Mouse (Mus musculus): ENCODE results near the gene Rnf19b. TPM values are rescaled to one million over a fixed set of nuclear protein-coding genes. Genes with fewer than 3 reads are reported as not detected.

Rnf19b gene
- polyA plus RNA-seq, 2 experiments from 2014 or later = 18.9 TPM

DNA sequence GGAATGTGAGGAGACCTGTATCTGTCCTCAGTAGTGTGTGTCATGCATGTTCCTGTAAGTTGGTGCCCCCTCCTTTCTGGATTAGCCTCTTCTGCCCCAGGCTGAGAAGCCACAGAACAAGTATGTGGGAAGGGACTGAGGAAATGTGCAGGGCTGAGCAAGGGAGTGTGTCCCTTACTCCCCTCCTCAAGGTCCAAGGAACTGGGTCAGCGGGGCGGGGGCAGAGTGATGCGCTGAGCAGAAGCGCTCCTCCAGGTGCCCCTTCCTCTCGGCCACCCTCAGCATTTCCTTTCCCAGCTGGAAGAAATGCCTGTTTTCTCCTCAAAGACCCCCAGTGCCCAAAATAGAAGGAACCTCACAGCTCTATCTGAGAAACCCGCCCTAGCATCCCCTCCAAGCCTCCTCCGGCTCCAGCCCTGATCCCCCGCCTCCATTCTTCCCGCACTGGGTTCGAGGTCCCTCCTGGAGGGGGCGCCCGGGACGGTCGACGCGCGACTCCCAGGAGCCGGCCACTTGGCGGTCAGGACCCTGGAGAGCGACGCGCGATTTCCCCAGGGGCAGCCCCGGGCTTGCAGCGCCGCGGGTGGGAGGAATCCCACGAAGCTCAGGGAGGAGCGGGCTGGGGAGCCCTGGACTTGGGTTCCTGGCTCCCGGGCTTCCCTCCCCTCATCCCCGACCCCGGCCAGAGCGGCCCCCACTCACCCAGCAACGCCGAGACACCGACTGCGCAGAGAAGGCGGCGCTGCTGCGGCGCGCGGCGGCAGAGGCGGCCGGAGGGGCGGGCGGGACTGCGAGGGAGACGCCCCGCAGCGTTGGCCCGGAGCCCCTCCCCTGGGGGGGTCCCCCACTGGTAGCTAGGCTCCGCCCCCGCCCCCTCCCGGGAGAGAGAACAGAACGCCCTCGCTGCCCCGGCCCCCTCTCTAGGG, 62.7 kb downstream of the Rnf19b start:
- ATAC-seq = no peak

DNA sequence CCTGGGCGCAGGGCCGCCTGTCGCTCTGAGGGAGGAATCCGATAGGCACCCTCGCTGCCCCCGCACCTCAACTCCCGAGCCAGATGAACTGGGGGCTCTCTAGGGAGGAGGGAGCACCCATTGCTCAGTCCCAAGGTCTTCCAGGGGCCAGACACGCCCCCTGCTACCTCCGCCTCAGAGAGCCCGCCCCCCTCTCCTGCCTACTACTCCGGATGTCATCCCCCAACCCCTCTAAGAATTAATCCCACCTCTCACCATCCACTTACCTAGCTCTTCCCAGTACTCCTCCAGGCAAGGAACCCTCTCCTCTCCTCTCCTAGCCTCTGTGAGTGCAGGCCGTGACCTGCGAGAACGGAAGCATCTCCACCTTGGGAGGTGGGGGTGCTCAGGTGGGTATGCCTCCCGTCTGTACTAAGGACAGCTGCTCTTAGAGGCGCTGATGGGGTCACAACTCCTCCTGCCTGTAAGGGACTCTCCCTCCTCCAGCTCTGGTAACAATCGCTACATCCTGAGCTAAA, 63.6 kb downstream of the Rnf19b start, which contains the start of gene Hpca:
Gene Hpca, minus strand, starts transcription at position 468 of the 518 bp plus-strand sequence.
- no peak for ATAC-seq

GRCm38 (mm10) chr4:129122107-129122506, 64.0 kb downstream of the Rnf19b start:
- no peak for ATAC-seq

DNA sequence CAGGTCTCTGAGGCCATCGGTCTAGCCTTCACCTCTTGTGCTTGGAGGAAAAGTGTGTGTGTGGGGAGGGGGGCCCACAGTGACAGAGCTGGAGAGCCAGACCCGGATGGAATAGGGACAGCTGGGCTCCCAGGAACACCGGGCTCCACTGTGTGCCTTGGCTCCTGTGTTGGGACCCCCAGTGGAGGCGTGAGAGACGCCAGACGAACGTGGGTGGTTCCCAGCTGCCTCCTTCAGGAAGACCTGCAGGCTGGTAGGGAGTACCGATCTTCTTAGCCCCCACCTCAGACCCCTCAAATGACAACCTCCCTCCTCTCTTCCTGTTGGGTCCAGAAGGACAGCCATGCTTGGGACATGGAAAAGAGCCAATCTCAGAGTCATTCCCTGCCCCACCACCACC, 64.6 kb downstream of the Rnf19b start:
- ATAC-seq = no peak

DNA sequence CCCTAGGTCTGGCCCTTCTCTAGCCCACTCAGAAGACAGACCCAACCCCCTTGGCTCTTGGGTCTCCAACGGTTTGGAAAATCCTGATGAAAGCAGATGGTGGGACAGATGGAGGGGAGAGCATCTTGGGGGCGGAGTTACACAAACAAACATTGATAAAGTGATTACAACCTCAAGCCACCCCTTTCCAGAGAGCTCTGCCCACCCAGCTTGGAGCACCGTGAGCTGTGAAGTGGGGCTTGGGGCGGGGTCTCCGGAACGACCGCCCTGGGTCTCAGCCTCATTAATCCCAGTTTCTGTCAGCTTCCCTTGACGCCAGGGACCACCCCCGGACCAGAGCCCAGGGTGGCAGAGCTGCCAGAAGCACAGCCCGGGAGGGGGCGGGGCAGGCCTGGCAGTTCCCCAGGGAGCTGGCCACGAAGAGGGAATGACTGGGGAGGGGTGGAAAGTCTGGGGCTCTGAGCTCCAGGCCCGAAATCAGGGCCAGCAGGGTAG, 66.6 kb downstream of the Rnf19b start:
- no peak for ATAC-seq

DNA sequence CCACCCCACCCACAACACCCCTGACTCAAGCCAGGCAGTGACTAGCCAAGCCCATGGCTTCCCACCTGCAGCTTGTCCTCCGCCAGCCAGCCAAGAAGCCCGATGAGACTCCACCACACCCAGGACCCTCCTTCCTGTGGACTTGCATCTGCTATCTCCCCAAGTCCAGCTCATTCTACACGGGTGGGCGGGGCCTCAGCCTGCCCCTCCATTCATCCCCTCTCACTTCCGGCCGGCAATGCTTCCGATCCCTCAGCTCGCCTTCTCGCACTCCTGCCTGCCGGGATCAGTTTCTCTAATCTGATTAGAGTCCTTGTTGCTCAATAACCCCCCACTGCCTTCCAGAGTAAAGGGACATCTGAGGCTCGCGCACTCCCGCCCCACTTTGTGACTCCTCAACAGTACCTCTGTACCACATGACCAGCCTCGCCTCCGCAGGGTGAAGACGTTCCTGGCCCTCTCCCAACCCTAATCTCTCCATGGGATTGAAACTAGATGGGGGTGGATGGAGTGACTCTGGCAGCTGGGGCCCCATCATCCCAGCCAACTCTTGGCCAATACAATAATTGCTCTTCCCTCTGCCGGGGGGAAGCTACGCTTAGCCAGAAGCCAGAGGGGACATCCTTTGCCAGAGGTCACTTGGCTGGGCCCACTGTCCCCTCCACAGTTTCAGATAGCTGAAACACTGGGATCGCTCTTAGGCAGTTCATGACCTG, 67.8 kb downstream of the Rnf19b start:
- no peak for ATAC-seq

DNA sequence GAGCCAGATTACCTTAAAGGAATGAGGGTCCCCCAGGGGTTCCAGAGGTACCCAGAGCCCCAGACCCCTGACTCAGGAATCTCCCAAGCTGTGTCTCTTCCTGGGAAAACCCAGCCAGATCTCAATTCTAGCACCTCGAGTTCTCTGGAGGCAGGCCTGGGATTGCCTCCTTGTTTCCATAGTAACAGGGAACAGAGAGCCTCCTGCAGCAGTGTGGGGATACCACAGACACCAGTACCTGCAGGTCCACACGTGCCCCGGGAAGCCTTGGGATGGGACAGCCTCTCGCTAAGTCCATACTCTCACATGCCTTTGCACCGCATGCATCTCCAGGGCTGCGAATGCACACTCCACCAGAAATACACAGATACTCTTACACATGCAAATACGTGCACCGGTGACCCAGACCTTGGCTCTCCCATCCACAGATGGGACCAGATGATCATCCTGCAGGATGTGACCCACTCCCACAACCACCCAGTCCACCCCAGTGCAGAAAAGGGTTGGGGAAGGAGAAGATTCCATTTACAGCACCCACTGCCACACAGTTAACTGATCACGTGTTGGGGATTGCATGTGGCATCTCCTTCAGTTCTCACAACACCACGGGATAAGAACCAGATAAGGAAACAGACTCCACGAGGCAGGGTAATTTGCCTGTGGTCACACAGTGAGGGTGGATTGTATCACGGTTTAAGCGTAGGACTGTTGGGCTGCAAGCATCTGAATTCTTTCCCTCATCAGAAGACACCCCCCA, 70.7 kb downstream of the Rnf19b start:
- ATAC-seq = no peak

GRCm38 (mm10) chr4:129129387-129129786, 71.3 kb downstream of the Rnf19b start:
- ATAC-seq = no peak

DNA sequence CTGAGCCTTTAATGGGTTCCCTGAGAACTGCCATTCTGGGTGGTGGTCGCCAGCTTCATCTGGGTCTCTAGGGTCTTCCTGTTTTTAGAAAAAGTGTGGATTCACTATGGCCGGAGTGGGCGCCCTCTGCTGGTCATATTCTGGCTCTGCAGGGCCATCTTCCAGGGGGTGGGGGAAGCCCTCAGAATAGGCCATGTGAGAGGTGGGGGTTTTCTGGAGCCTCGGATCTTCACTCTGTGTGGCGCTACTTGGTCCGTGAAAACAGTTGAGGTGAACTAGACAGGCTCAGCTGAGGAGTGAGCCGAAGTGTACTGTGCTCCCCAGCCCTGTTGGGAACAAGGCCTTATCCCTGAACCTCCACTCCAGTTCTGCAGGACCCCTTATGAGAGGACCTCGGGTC, 72.1 kb downstream of the Rnf19b start:
- ATAC-seq = peak; percentile 65

- ATAC-seq = peak; percentile 80
Measured at GRCm38 (mm10) chr4:129130755-129131303, 72.8 kb downstream of the Rnf19b start.

DNA sequence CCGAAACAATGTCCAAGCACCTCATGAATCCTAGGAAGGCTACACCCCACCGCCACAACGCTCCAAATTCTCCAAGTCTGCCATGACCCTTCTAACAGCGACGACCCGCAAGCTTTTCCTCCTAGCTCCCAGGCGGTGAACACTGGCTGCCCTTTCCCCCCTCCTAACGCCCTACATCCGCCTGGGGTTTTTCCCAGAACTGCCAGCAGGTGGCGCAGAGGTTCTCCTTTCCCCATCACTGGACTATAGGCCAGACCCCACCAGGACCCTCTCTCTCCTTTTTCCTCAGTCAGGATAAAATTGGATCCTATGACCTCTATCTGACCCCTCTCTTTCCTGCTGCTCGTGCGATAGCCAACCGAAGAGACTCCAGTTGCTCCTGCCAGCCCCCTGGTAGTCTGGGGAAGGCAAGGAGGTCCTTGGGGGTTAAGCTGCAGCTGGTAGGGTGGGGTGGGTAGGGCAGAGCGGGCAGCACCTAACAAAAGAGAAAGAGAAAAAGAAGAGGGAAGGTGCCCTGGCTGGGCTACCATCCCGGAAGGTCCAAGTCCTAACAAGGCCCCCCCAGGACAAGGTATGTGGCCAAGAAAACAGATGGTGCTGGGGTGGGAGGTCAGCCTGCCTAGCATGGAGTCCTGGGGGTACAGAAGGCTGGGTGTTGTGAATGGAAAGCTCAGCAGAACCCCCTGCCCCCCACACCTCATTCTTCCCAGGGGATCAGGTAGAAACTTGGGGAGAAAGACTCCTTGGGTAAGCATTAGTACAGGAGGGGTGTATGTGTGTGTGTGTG, 76.9 kb downstream of the Rnf19b start:
- ATAC-seq = no peak

Other genes with a start within 250 kb of the Rnf19b start
- 1 to 10 TPM in 1 of 2 experiments, under 1 TPM in 1; 0.96 to 1.6 TPM for gene Trim62, start 174.7 kb upstream of the Rnf19b start, polyA plus RNA-seq (2017; shearing (Covaris generic))
- gene Azin2, start 95.8 kb upstream of the Rnf19b start, polyA plus RNA-seq (2017; shearing (Covaris generic)) = under 1 TPM in 1 of 2 experiments, not detected in 1; 0.34 TPM
- gene Ak2, start 66.3 kb upstream of the Rnf19b start, polyA plus RNA-seq (2017; shearing (Covaris generic)) = 100 to 1,000 TPM in 1 of 2 experiments, 10 to 100 TPM in 1; 62.4 to 108 TPM
- gene Tmem54, start 47.3 kb downstream of the Rnf19b start, polyA plus RNA-seq (2017; shearing (Covaris generic)) = not detected
- gene Hpca, start 63.8 kb downstream of the Rnf19b start, polyA plus RNA-seq (2017; shearing (Covaris generic)) = not detected
- under 1 TPM; 0.28 to 0.56 TPM for gene Fndc5, start 78.7 kb downstream of the Rnf19b start, polyA plus RNA-seq (2017; shearing (Covaris generic))
- 10 to 100 TPM; 24.4 to 26.3 TPM for gene S100pbp, start 131.5 kb downstream of the Rnf19b start, polyA plus RNA-seq (2017; shearing (Covaris generic))
- gene Yars, start 131.5 kb downstream of the Rnf19b start, polyA plus RNA-seq (2017; shearing (Covaris generic)) = 10 to 100 TPM; 26.3 to 28.5 TPM
- gene C77080, start 203.1 kb downstream of the Rnf19b start, polyA plus RNA-seq (2017; shearing (Covaris generic)) = under 1 TPM; 0.20 TPM
- gene Sync, start 229.3 kb downstream of the Rnf19b start, polyA plus RNA-seq (2017; shearing (Covaris generic)) = under 1 TPM; 0.46 to 0.48 TPM